Mouse (Mus musculus): ENCODE measurements around the gene Scrt2. TPM values are rescaled to one million over a fixed set of nuclear protein-coding genes. Genes with fewer than 3 reads are reported as not detected.

Scrt2 gene
- polyA plus RNA-seq, 1 experiment from 2014 or later: 16.9 TPM

- 68% methylated on average over 3 of the region's 3 CpGs for WGBS
- H3K9ac ChIP-seq (replicated peaks; ENCODE audit: low read depth, low read length): no peak overlapping the region
- no peaks in the 10 kb centered on the region for H3K9me3 ChIP-seq (ENCODE audit: control insufficient read depth, low read length)
- no peaks in the 10 kb centered on the region for H3K27me3 ChIP-seq (replicated peaks; ENCODE audit: control insufficient read depth, insufficient read depth, low read length)
- no peak overlapping the region for H3K4me2 ChIP-seq (ENCODE audit: low read length)
- H3K4me3 ChIP-seq (replicated peaks; ENCODE audit: low read length): no peak overlapping the region
- no peak overlapping the region for H3K27ac ChIP-seq (ENCODE audit: low read length)
- peaks cover 26% of the 10 kb centered on the region for H3K4me1 ChIP-seq (replicated peaks; ENCODE audit: control insufficient read depth, insufficient read depth, low read length)
- no peak for ATAC-seq
- H3K36me3 ChIP-seq (ENCODE audit: control insufficient read depth, insufficient read depth): no peaks in the 10 kb centered on the region
Observed at GRCm38 (mm10) chr2:152077337-152077736, 4.0 kb upstream of the Scrt2 start.

GRCm38 (mm10) chr2:152081641-152082448, 516 bp downstream of the Scrt2 start:
- peak; percentile 61 for ATAC-seq
- WGBS: 0% methylated on average over 65 of the region's 81 CpGs
- H3K9ac ChIP-seq (replicated peaks; ENCODE audit: low read depth, low read length): peak overlapping the region; percentile 98
- no peaks in the 10 kb centered on the region for H3K27me3 ChIP-seq (replicated peaks; ENCODE audit: control insufficient read depth, insufficient read depth, low read length)
- no peaks in the 10 kb centered on the region for H3K9me3 ChIP-seq (ENCODE audit: control insufficient read depth, low read length)
- peaks cover 56% of the 10 kb centered on the region for H3K4me1 ChIP-seq (replicated peaks; ENCODE audit: control insufficient read depth, insufficient read depth, low read length)
- peak overlapping the region; percentile 96 for H3K27ac ChIP-seq (ENCODE audit: low read length)
- H3K4me2 ChIP-seq (ENCODE audit: low read length): peak overlapping the region; percentile 92
- H3K4me3 ChIP-seq (replicated peaks; ENCODE audit: low read length): peak overlapping the region; percentile 96
- H3K36me3 ChIP-seq (ENCODE audit: control insufficient read depth, insufficient read depth): no peaks in the 10 kb centered on the region

GRCm38 (mm10) chr2:152082456-152083285, 1.3 kb downstream of the Scrt2 start:
- Histone ChIP-seq H3K9ac (replicated peaks; ENCODE audit: low read depth, low read length) (peak overlapping the region; percentile 98), H3K9me3 (ENCODE audit: control insufficient read depth, low read length) (no peaks in the 10 kb centered on the region), H3K4me1 (replicated peaks; ENCODE audit: control insufficient read depth, insufficient read depth, low read length) (peaks cover 65% of the 10 kb centered on the region), H3K36me3 (ENCODE audit: control insufficient read depth, insufficient read depth) (no peaks in the 10 kb centered on the region), H3K4me2 (ENCODE audit: low read length) (peak overlapping the region; percentile 92), H3K27me3 (replicated peaks; ENCODE audit: control insufficient read depth, insufficient read depth, low read length) (no peaks in the 10 kb centered on the region), H3K4me3 (replicated peaks; ENCODE audit: low read length) (peak overlapping the region; percentile 96), H3K27ac (ENCODE audit: low read length) (peak overlapping the region; percentile 96)
- 15% methylated on average over 6 of the region's 7 CpGs for WGBS
- peak; percentile 35 for ATAC-seq

DNA sequence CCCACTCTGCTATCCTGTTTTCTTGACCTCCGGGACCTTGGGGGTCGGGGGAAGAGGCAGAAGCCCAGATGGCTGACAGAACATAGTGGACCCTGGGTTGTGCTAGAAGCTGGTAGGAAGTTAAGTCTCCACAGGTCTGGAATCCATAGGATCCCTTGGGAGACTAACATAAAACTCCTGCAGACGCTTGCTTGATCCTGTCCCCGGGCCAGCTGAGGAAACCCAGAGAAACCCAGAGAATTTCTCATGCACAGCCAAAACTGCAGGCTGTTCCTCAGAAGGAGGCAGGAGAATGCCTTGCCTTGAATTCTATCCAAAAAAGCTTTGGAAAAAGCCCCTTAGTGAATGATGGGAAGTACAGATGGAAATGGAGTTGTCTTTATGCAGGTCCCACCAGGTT, 2.1 kb downstream of the Scrt2 start:
- Histone ChIP-seq H3K4me1 (replicated peaks; ENCODE audit: control insufficient read depth, insufficient read depth, low read length) (peaks cover 71% of the 10 kb centered on the region), H3K27me3 (replicated peaks; ENCODE audit: control insufficient read depth, insufficient read depth, low read length) (no peaks in the 10 kb centered on the region), H3K4me2 (ENCODE audit: low read length) (peak overlapping the region; percentile 92), H3K36me3 (ENCODE audit: control insufficient read depth, insufficient read depth) (no peaks in the 10 kb centered on the region; the same call in 1 of the 2 replicates), H3K27ac (ENCODE audit: low read length) (peak overlapping the region; percentile 76), H3K4me3 (replicated peaks; ENCODE audit: low read length) (peak overlapping the region; percentile 96), H3K9ac (replicated peaks; ENCODE audit: low read depth, low read length) (peak overlapping the region; percentile 98), H3K9me3 (ENCODE audit: control insufficient read depth, low read length) (no peaks in the 10 kb centered on the region)
- ATAC-seq: no peak
- WGBS: 52% methylated on average over 4 of the region's 4 CpGs

DNA sequence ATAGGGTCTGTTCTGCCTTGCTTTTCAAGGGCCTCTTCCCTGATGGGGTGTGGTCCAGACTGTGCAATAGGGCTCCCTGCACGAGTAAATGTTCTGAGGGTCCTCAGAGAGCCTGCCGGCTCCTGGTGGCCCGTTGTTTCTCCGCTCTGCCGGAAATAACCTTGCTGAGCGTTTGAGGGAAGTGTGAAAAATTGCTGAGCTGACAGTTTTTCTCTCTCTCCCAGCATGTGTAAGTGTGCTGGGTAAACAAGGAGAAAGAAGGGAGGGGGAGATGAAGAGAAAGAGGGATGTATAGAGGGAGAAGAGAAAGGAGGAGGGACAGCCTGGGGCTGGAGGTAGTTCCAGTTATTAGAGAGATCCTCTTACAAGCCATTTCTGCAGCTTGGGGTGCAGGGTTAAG, 3.0 kb downstream of the Scrt2 start:
- Histone ChIP-seq H3K27me3 (replicated peaks; ENCODE audit: control insufficient read depth, insufficient read depth, low read length) (no peaks in the 10 kb centered on the region), H3K4me1 (replicated peaks; ENCODE audit: control insufficient read depth, insufficient read depth, low read length) (peaks cover 71% of the 10 kb centered on the region), H3K9me3 (ENCODE audit: control insufficient read depth, low read length) (no peaks in the 10 kb centered on the region), H3K36me3 (ENCODE audit: control insufficient read depth, insufficient read depth) (no peaks in the 10 kb centered on the region; the same call in 1 of the 2 replicates), H3K4me2 (ENCODE audit: low read length) (peak overlapping the region; percentile 92), H3K9ac (replicated peaks; ENCODE audit: low read depth, low read length) (peak overlapping the region; percentile 98), H3K27ac (ENCODE audit: low read length) (peak overlapping the region; percentile 76), H3K4me3 (replicated peaks; ENCODE audit: low read length) (peak overlapping the region; percentile 96)
- 23% methylated on average over 6 of the region's 6 CpGs for WGBS
- no peak for ATAC-seq

GRCm38 (mm10) chr2:152085414-152085813, 4.1 kb downstream of the Scrt2 start:
- Histone ChIP-seq H3K27ac (ENCODE audit: low read length) (no peak overlapping the region), H3K36me3 (ENCODE audit: control insufficient read depth, insufficient read depth) (peaks cover 3% of the 10 kb centered on the region; the same call in 1 of the 2 replicates), H3K4me3 (replicated peaks; ENCODE audit: low read length) (peak overlapping the region; percentile 96), H3K9ac (replicated peaks; ENCODE audit: low read depth, low read length) (no peak overlapping the region), H3K27me3 (replicated peaks; ENCODE audit: control insufficient read depth, insufficient read depth, low read length) (no peaks in the 10 kb centered on the region), H3K4me1 (replicated peaks; ENCODE audit: control insufficient read depth, insufficient read depth, low read length) (peaks cover 61% of the 10 kb centered on the region), H3K9me3 (ENCODE audit: control insufficient read depth, low read length) (no peaks in the 10 kb centered on the region), H3K4me2 (ENCODE audit: low read length) (peak overlapping the region; percentile 92)
- no peak for ATAC-seq
- 78% methylated on average over 6 of the region's 6 CpGs for WGBS

- ATAC-seq: no peak
- H3K4me3 ChIP-seq (replicated peaks; ENCODE audit: low read length): peak overlapping the region; percentile 17
- 66% methylated on average over 6 of the region's 6 CpGs for WGBS
Observed at GRCm38 (mm10) chr2:152086451-152086850, 5.1 kb downstream of the Scrt2 start.

GRCm38 (mm10) chr2:152087111-152087510, 5.8 kb downstream of the Scrt2 start:
- Histone ChIP-seq H3K9ac (replicated peaks; ENCODE audit: low read depth, low read length) (no peak overlapping the region), H3K4me1 (replicated peaks; ENCODE audit: control insufficient read depth, insufficient read depth, low read length) (peaks cover 68% of the 10 kb centered on the region), H3K27me3 (replicated peaks; ENCODE audit: control insufficient read depth, insufficient read depth, low read length) (no peaks in the 10 kb centered on the region), H3K4me2 (ENCODE audit: low read length) (peak overlapping the region; percentile 39), H3K4me3 (replicated peaks; ENCODE audit: low read length) (no peak overlapping the region), H3K27ac (ENCODE audit: low read length) (no peak overlapping the region), H3K36me3 (ENCODE audit: control insufficient read depth, insufficient read depth) (peaks cover 3% of the 10 kb centered on the region; the same call in 1 of the 2 replicates), H3K9me3 (ENCODE audit: control insufficient read depth, low read length) (no peaks in the 10 kb centered on the region)
- WGBS: 62% methylated on average over 5 of the region's 5 CpGs
- ATAC-seq: no peak

More at GRCm38 (mm10) chr2:152086451-152086850, 5.1 kb downstream of the Scrt2 start:
- Histone ChIP-seq H3K4me1 (replicated peaks; ENCODE audit: control insufficient read depth, insufficient read depth, low read length) (peaks cover 68% of the 10 kb centered on the region), H3K36me3 (ENCODE audit: control insufficient read depth, insufficient read depth) (peaks cover 3% of the 10 kb centered on the region; the same call in 1 of the 2 replicates), H3K27me3 (replicated peaks; ENCODE audit: control insufficient read depth, insufficient read depth, low read length) (no peaks in the 10 kb centered on the region), H3K9me3 (ENCODE audit: control insufficient read depth, low read length) (no peaks in the 10 kb centered on the region), H3K4me2 (ENCODE audit: low read length) (peak overlapping the region; percentile 39), H3K9ac (replicated peaks; ENCODE audit: low read depth, low read length) (0 out of 2 replicates have a peak overlapping the region, but pooled peaks have one; percentile 33), H3K27ac (ENCODE audit: low read length) (no peak overlapping the region)

GRCm38 (mm10) chr2:152089078-152089477, 7.7 kb downstream of the Scrt2 start:
- ATAC-seq: no peak
- Histone ChIP-seq H3K9me3 (ENCODE audit: control insufficient read depth, low read length) (no peaks in the 10 kb centered on the region), H3K27me3 (replicated peaks; ENCODE audit: control insufficient read depth, insufficient read depth, low read length) (no peaks in the 10 kb centered on the region), H3K9ac (replicated peaks; ENCODE audit: low read depth, low read length) (no peak overlapping the region), H3K4me3 (replicated peaks; ENCODE audit: low read length) (no peak overlapping the region), H3K4me1 (replicated peaks; ENCODE audit: control insufficient read depth, insufficient read depth, low read length) (peaks cover 72% of the 10 kb centered on the region), H3K4me2 (ENCODE audit: low read length) (no peak overlapping the region), H3K27ac (ENCODE audit: low read length) (no peak overlapping the region), H3K36me3 (ENCODE audit: control insufficient read depth, insufficient read depth) (peaks cover 3% of the 10 kb centered on the region; the same call in 1 of the 2 replicates)
- WGBS: 5% methylated on average over 4 of the region's 4 CpGs
